Mouse (Mus musculus) mammary gland, adult 2 months (tissue): Measurements from ENCODE around the gene Tpp2. TPM values are rescaled to one million over a fixed set of nuclear protein-coding genes. Genes with fewer than 3 reads are reported as not detected.

Experiments used
- polyA plus RNA-seq: library from polyadenylated mRNA; depleted of rRNA; stranded (reverse); fragments of >200 nt; gene quantifications from 2 replicates; pipeline ENCODE4 v1.2.3, GENCODE M21; 2012; ENCODE audit warnings: low replicate concordance; rRNA removed

Tpp2 gene
- 5.3 and 10.9 TPM in 2 replicates for polyA plus RNA-seq

GRCm38 (mm10) chr1:43933488-43934415 lies at the start of gene Tpp2:
Gene Tpp2 (plus strand): TSS chr1:43933647.

GRCm38 (mm10) chr1:44019934-44020333 lies 86.5 kb downstream of the Tpp2 start, which contains the start of gene Mettl21c:
Gene Mettl21c (minus strand): TSS chr1:44020034.

Other genes starting within 250 kb of the Tpp2 start
- 1.9 and 2.8 TPM in 2 replicates for gene 1500015O10Rik, start 203.0 kb upstream of the Tpp2 start, polyA plus RNA-seq
- gene Uxs1, start 105.8 kb upstream of the Tpp2 start, polyA plus RNA-seq = 8.8 and 10.2 TPM in 2 replicates
- 5.8 TPM in 1 of 2 replicates, not detected in the other for gene Mettl21c, start 86.4 kb downstream of the Tpp2 start, polyA plus RNA-seq
- not detected in 2 replicates for gene Gm8251, start 128.3 kb downstream of the Tpp2 start, polyA plus RNA-seq
- gene Tex30, start 168.8 kb downstream of the Tpp2 start, polyA plus RNA-seq = 2.7 and 4.6 TPM in 2 replicates
- gene Kdelc1, start 185.2 kb downstream of the Tpp2 start, polyA plus RNA-seq = 10.1 and 12.2 TPM in 2 replicates
- 4.8 and 7.1 TPM in 2 replicates for gene Bivm, start 185.3 kb downstream of the Tpp2 start, polyA plus RNA-seq
- gene Ercc5, start 214.1 kb downstream of the Tpp2 start, polyA plus RNA-seq = 3.5 and 5.0 TPM in 2 replicates